Mouse (Mus musculus) right cerebral cortex, postnatal 14 days (tissue): ENCODE measurements at regions not wholly inside any gene's neighbourhood (a gene's known extent, or its start where the extent isn't known, plus 50 kb on each side); places are given as distances from the start of the nearest gene placed in this dataset.

Experiments
- DNase-seq: peaks from one replicate; pipeline ENCODE4 v3.0.0; 2022

- no peak for DNase-seq
Measured at GRCm38 (mm10) chr4:9132356-9132755, 893.5 kb upstream of the Car8 start.

- DNase-seq, result no peak
Measured at GRCm38 (mm10) chr4:9131610-9132009, 892.8 kb upstream of the Car8 start.

GRCm38 (mm10) chr4:9125236-9125963, 886.6 kb upstream of the Car8 start:
- peak; percentile 31 for DNase-seq

- DNase-seq, result no peak
Measured at GRCm38 (mm10) chr4:9124586-9125232, 885.9 kb upstream of the Car8 start.

- no peak for DNase-seq
Measured at GRCm38 (mm10) chr4:9124109-9124508, 885.3 kb upstream of the Car8 start.

GRCm38 (mm10) chr4:9123396-9124031, 884.7 kb upstream of the Car8 start:
- no peak for DNase-seq

- no peak for DNase-seq
Measured at GRCm38 (mm10) chr4:9122639-9123286, 883.9 kb upstream of the Car8 start.

- no peak for DNase-seq
Measured at GRCm38 (mm10) chr4:9116955-9117647, 878.3 kb upstream of the Car8 start.

- DNase-seq, result no peak
Measured at GRCm38 (mm10) chr4:9115874-9116273, 877.0 kb upstream of the Car8 start.

GRCm38 (mm10) chr4:9113982-9114381, 875.1 kb upstream of the Car8 start:
- no peak for DNase-seq

- DNase-seq, result no peak
Measured at GRCm38 (mm10) chr4:9110355-9110754, 871.5 kb upstream of the Car8 start.

- DNase-seq, result no peak
Measured at GRCm38 (mm10) chr4:9107295-9107694, 868.5 kb upstream of the Car8 start.

GRCm38 (mm10) chr4:9106778-9107177, 867.9 kb upstream of the Car8 start:
- DNase-seq, result no peak

GRCm38 (mm10) chr4:9104657-9105056, 865.8 kb upstream of the Car8 start:
- DNase-seq, result no peak

GRCm38 (mm10) chr4:9103958-9104357, 865.1 kb upstream of the Car8 start:
- DNase-seq, result no peak

GRCm38 (mm10) chr4:9096809-9097700, 858.2 kb upstream of the Car8 start:
- peak; percentile 91 for DNase-seq

GRCm38 (mm10) chr4:9096274-9096673, 857.4 kb upstream of the Car8 start:
- no peak for DNase-seq

GRCm38 (mm10) chr4:9095646-9096045, 856.8 kb upstream of the Car8 start:
- no peak for DNase-seq

GRCm38 (mm10) chr4:9094522-9094921, 855.7 kb upstream of the Car8 start:
- no peak for DNase-seq

- DNase-seq, result no peak
Measured at GRCm38 (mm10) chr4:9094076-9094475, 855.2 kb upstream of the Car8 start.

- no peak for DNase-seq
Measured at GRCm38 (mm10) chr4:9083526-9083925, 844.7 kb upstream of the Car8 start.
